8 mouse cellular contexts compared by ENCODE assay signal in the genomic region with DNA sequence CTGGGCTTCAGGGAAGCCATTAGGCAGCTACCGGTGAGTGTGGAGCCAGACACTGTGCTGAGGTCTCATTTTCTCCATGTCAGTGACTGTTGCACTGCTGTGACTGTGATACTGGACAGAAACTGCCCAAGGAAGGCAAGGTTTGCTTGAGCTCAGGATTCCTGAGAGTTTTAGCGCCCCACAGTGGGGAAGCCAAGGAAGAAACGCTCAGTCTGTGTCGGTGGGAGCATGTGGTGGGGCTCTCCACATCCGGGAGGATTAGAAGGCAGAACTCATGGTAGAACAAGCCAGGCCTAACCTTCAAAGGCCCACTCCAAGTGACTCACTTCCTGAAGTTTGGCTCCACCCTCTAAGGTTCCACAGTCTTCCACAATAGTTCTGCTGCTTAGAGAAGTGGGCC. TPM values are rescaled to one million over a fixed set of nuclear protein-coding genes. Genes with fewer than 3 reads are reported as not detected.
A peak's percentile ranks its signal among the peaks of the same experiment; 100 is the strongest.
DNase-seq lines count a peak whose midpoint lies in the region; ATAC-seq and TF ChIP-seq lines count a peak whose summit lies in the region.

No protein-coding gene starts in this region.

- no peak for TF ChIP-seq POLR2A in small intestine, adult 2 months (IDR thresholded peaks at IDR 0.05; ENCODE audit: low read depth, low read length)

- H3K9ac ChIP-seq in midbrain, embryonic 11.5 days (ENCODE audit: low read length), result no peak overlapping the region
- H3K9ac ChIP-seq in midbrain, embryonic 13.5 days (replicated peaks), result no peak overlapping the region
- H3K9ac ChIP-seq in hindbrain, embryonic 14.5 days, result no peak overlapping the region

- peak; percentile 85 for DNase-seq in midbrain, embryonic 11.5 days (ENCODE audit: low spot score, missing footprints)
- DNase-seq in T-cell, adult 2 months (ENCODE audit: low spot score), result peak; percentile 24
- DNase-seq in cerebellum, postnatal 25 days, result peak; percentile 72 to 85
- peak; percentile 62 for DNase-seq in hindbrain, embryonic 14.5 days (ENCODE audit: low spot score)
- peak; percentile 58 to 76 for DNase-seq in lung, adult 18-20 months
- DNase-seq in MN1 (ENCODE audit: low spot score), result no peak

- H3K27me3 ChIP-seq in midbrain, embryonic 11.5 days (ENCODE audit: control insufficient read depth, insufficient read depth, low read length), result no peaks in the 10 kb centered on the region
- no peaks in the 10 kb centered on the region for H3K27me3 ChIP-seq in midbrain, embryonic 13.5 days
- no peaks in the 10 kb centered on the region for H3K27me3 ChIP-seq in hindbrain, embryonic 14.5 days (ENCODE audit: control insufficient read depth, insufficient read depth, low read length)
- no peaks in the 10 kb centered on the region for H3K27me3 ChIP-seq in small intestine, adult 2 months (ENCODE audit: control insufficient read depth, insufficient read depth, low read length)

- no peak overlapping the region for H3K4me2 ChIP-seq in midbrain, embryonic 11.5 days
- no peak overlapping the region for H3K4me2 ChIP-seq in midbrain, embryonic 13.5 days (replicated peaks)
- no peak overlapping the region for H3K4me2 ChIP-seq in hindbrain, embryonic 14.5 days (replicated peaks)

- no peak overlapping the region for H3K27ac ChIP-seq in midbrain, embryonic 11.5 days (ENCODE audit: low read depth, low read length)
- H3K27ac ChIP-seq in midbrain, embryonic 13.5 days, result no peak overlapping the region
- H3K27ac ChIP-seq in hindbrain, embryonic 14.5 days, result no peak overlapping the region
- no peak overlapping the region; the same call in 1 of the 2 replicates for H3K27ac ChIP-seq in small intestine, adult 2 months (ENCODE audit: insufficient read depth, low read depth, low read length)

- H3K4me3 ChIP-seq in midbrain, embryonic 11.5 days (ENCODE audit: low read depth, low read length), result no peak overlapping the region
- H3K4me3 ChIP-seq in midbrain, embryonic 13.5 days (replicated peaks), result no peak overlapping the region
- H3K4me3 ChIP-seq in hindbrain, embryonic 14.5 days (replicated peaks; ENCODE audit: low read length), result no peak overlapping the region
- H3K4me3 ChIP-seq in small intestine, adult 2 months (ENCODE audit: low read depth, low read length), result no peak overlapping the region

- 19% methylated on average over 5 of the region's 5 CpGs for WGBS in midbrain, embryonic 11.5 days
- whole genome bisulfite sequencing in midbrain, embryonic 13.5 days, result 38% methylated on average over 5 of the region's 5 CpGs
- 28% methylated on average over 5 of the region's 5 CpGs for WGBS in hindbrain, embryonic 14.5 days
- WGBS in small intestine, adult 2 months, result 38% methylated on average over 5 of the region's 5 CpGs

- H3K4me1 ChIP-seq in midbrain, embryonic 11.5 days (ENCODE audit: control insufficient read depth, insufficient read depth, low read length), result no peaks in the 10 kb centered on the region; the same call in 1 of the 2 replicates
- 0 out of 2 replicates have a peak, but pooled peaks cover 3% of the 10 kb centered on the region for H3K4me1 ChIP-seq in midbrain, embryonic 13.5 days (replicated peaks)
- peaks cover 10% of the 10 kb centered on the region for H3K4me1 ChIP-seq in hindbrain, embryonic 14.5 days (replicated peaks; ENCODE audit: control insufficient read depth, insufficient read depth, low read length)
- no peaks in the 10 kb centered on the region; the same call in 1 of the 2 replicates for H3K4me1 ChIP-seq in small intestine, adult 2 months (ENCODE audit: control insufficient read depth, insufficient read depth, insufficient read length, low read length)

- peak; percentile 46; the same call in 1 of the 2 replicates for TF ChIP-seq CTCF in small intestine, adult 2 months (IDR thresholded peaks at IDR 0.05; ENCODE audit: extremely low read depth, insufficient read length, insufficient replicate concordance, low read depth, low read length)

- no peaks in the 10 kb centered on the region for H3K9me3 ChIP-seq in midbrain, embryonic 11.5 days (ENCODE audit: control insufficient read depth, low read length)
- H3K9me3 ChIP-seq in midbrain, embryonic 13.5 days, result no peaks in the 10 kb centered on the region
- no peaks in the 10 kb centered on the region for H3K9me3 ChIP-seq in hindbrain, embryonic 14.5 days (ENCODE audit: control insufficient read depth, low read length)

- no peaks in the 10 kb centered on the region for H3K36me3 ChIP-seq in midbrain, embryonic 11.5 days (ENCODE audit: control insufficient read depth, insufficient read depth, low read length)
- no peaks in the 10 kb centered on the region for H3K36me3 ChIP-seq in midbrain, embryonic 13.5 days
- H3K36me3 ChIP-seq in hindbrain, embryonic 14.5 days (replicated peaks; ENCODE audit: control insufficient read depth, insufficient read depth), result no peaks in the 10 kb centered on the region
- H3K36me3 ChIP-seq in small intestine, adult 2 months (ENCODE audit: control insufficient read depth, insufficient read depth, low read length), result no peaks in the 10 kb centered on the region

- no peak for ATAC-seq in midbrain, embryonic 11.5 days (ENCODE audit: low FRiP score)
- ATAC-seq in midbrain, embryonic 13.5 days, result no peak
- no peak for ATAC-seq in hindbrain, embryonic 14.5 days (ENCODE audit: low FRiP score)

RNA-seq across cellular contexts. Expression of a gene that starts 55.6 kb away (rescaled TPM):
- 60.0 and 67.2 TPM in 2 replicates for polyA plus RNA-seq in midbrain, embryonic 11.5 days (2014; fragmentation: Nextera tagmentation; extraction: Ambion mirVana)
- polyA plus RNA-seq in midbrain, embryonic 13.5 days (2015; fragmentation: Nextera tagmentation; extraction: Ambion mirVana), result 60.7 and 67.2 TPM in 2 replicates
- polyA plus RNA-seq in hindbrain, embryonic 14.5 days (2014; fragmentation: Nextera tagmentation; extraction: Ambion mirVana), result 88.1 and 89.3 TPM in 2 replicates
- polyA plus RNA-seq in small intestine, adult 2 months (2012; rRNA removed), result 35.5 and 90.5 TPM in 2 replicates
